Mouse (Mus musculus): ENCODE results near the gene Snx9. TPM values are rescaled to one million over a fixed set of nuclear protein-coding genes. Genes with fewer than 3 reads are reported as not detected.
A peak's percentile ranks its signal among the peaks of the same experiment; 100 is the strongest.

Gene Snx9
- polyA plus RNA-seq, 1 experiment from 2014 or later, result 22.9 TPM

DNA sequence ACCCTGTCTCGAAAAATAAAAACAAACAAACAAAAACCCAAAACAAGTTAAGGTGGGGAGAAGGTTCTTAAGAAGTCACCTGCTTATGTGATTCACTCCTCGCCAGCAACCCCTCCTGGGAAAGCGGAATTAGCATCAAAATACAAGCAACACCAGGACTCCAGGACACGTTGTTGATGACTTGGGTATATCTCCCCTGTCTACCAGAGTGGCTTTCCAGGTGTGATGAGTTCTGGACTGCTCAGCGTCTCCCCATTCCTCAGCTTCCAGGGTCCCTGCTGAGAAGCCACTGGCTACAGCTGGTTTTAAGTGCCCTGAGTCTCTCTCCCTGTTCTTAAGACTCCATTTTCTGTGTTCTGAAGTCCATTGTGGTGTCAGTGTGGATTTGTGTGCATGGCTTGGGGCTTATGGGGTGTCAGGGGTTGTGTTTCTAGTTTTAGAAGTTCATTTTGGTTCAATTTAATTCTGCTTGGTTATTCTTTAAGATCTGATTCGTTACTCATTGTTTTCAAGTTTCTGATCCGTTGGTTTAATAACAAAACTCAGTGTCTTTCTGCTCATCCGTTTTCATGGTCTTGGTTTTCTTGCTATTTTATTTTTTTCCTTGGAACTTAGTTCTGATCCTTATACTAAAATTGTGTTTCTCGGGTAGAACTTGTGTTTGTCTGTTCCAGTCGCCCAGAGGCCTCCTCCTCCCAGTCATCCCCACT, 7.7 kb downstream of the Snx9 start:
- WGBS, result 60% methylated on average over 10 of the region's 10 CpGs
- no peaks in the 10 kb centered on the region for H3K27me3 ChIP-seq (ENCODE audit: control insufficient read depth, insufficient read depth, low read length)
- H3K9me3 ChIP-seq (ENCODE audit: control insufficient read depth, low read length), result no peaks in the 10 kb centered on the region
- H3K4me2 ChIP-seq (ENCODE audit: low read depth), result peak overlapping the region; percentile 42; the same call in 1 of the 2 replicates
- no peak for DNase-seq (ENCODE audit: low spot score)
- no peak for ATAC-seq (ENCODE audit: insufficient read depth, low FRiP score, low TSS enrichment)
- H3K9ac ChIP-seq (ENCODE audit: low read length), result no peak overlapping the region; the same call in 1 of the 2 replicates
- H3K4me3 ChIP-seq (ENCODE audit: low read depth, low read length), result no peak overlapping the region
- H3K4me1 ChIP-seq (ENCODE audit: control insufficient read depth, insufficient read depth, low read length), result peaks cover 6% of the 10 kb centered on the region
- no peaks in the 10 kb centered on the region for H3K36me3 ChIP-seq (ENCODE audit: control insufficient read depth, insufficient read depth, low read length)
- H3K27ac ChIP-seq (ENCODE audit: low read depth, low read length), result no peak overlapping the region

DNA sequence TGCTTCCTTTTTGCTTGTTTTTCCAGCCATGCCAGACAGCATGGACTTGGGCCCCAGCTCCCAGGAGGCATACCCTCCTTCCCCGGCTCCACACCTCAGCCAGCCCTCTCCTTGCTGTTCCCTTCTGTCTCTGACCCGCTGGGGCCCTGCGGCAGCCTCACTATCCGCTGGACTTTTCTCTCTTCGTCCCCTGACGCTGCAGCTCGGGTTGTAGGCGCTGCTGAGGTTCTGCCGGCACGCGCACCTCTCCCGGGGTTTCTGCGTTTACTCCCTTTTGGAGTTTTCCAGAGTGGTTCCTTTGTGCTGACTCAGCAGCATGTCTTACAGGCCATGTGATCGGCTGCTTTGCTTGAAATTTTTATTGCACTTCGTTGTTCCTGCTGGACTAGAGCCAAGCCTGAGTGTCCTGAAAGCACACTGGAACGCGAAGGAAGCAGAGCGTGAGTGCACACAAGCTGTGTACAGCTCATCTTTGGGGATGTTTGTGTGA, 8.3 kb downstream of the Snx9 start:
- Histone ChIP-seq H3K27me3 (ENCODE audit: control insufficient read depth, insufficient read depth, low read length) (no peaks in the 10 kb centered on the region), H3K4me1 (ENCODE audit: control insufficient read depth, insufficient read depth, low read length) (peaks cover 6% of the 10 kb centered on the region), H3K27ac (ENCODE audit: low read depth, low read length) (peak overlapping the region; percentile 63; the same call in 1 of the 2 replicates), H3K36me3 (ENCODE audit: control insufficient read depth, insufficient read depth, low read length) (no peaks in the 10 kb centered on the region), H3K9ac (ENCODE audit: low read length) (peak overlapping the region; percentile 56), H3K9me3 (ENCODE audit: control insufficient read depth, low read length) (no peaks in the 10 kb centered on the region), H3K4me3 (ENCODE audit: low read depth, low read length) (0 out of 2 replicates have a peak overlapping the region, but pooled peaks have one; percentile 20), H3K4me2 (ENCODE audit: low read depth) (peak overlapping the region; percentile 42)
- DNase-seq (ENCODE audit: low spot score), result peak; percentile 56
- 21% methylated on average over 18 of the region's 18 CpGs for WGBS
- 0 out of 2 replicates have a peak, but pooled peaks have one; percentile 20 for ATAC-seq (ENCODE audit: insufficient read depth, low FRiP score, low TSS enrichment)

DNA sequence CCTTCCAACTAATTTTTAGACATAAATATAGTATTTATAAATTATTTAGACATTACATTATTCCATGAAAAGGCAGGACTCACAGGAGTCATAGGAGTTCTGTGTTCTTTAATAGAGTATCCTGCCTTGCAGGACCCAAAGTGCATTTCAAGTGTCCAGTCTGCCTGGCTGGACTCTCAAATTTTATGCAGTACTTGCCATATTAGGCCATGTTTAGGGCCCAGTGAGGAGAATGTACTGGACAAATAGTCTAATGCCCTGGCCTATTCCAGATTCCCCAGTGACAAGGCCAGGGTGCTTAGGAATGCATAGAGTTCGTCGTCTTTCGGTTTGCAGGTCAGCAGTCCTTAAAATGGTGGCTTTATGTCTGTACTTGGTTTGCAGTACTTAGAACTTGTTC, 8.9 kb downstream of the Snx9 start:
- no peak for ATAC-seq (ENCODE audit: insufficient read depth, low FRiP score, low TSS enrichment)
- no peak overlapping the region for H3K4me2 ChIP-seq (ENCODE audit: low read depth)
- 90% methylated on average over 3 of the region's 3 CpGs for WGBS

DNA sequence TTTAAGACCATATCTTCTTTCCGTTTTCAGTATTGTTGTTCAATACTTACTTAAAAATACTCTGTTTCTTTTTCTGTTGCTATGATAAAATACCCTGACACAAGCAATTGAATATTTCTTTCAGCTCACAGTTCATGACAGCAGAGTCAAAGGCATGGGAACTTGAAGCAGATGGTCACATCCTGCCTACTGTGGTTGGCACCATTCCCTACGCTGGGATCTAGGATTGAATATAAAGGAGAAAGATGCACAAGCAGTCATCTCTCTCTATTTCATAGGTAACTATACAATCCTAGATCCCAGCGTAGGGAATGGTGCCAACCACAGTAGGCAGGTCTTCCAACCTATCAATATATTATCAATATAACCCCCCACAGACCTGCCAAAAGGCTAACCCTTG, 9.3 kb downstream of the Snx9 start:
- Histone ChIP-seq H3K4me2 (ENCODE audit: low read depth) (no peak overlapping the region), H3K4me3 (ENCODE audit: low read depth, low read length) (no peak overlapping the region), H3K4me1 (ENCODE audit: control insufficient read depth, insufficient read depth, low read length) (peaks cover 6% of the 10 kb centered on the region), H3K9ac (ENCODE audit: low read length) (no peak overlapping the region), H3K27me3 (ENCODE audit: control insufficient read depth, insufficient read depth, low read length) (no peaks in the 10 kb centered on the region), H3K9me3 (ENCODE audit: control insufficient read depth, low read length) (no peaks in the 10 kb centered on the region), H3K27ac (ENCODE audit: low read depth, low read length) (no peak overlapping the region), H3K36me3 (ENCODE audit: control insufficient read depth, insufficient read depth, low read length) (no peaks in the 10 kb centered on the region)
- ATAC-seq (ENCODE audit: insufficient read depth, low FRiP score, low TSS enrichment) (no peak), DNase-seq (ENCODE audit: low spot score) (no peak)
- WGBS, result 95% methylated on average over 3 of the region's 3 CpGs

More for the DNA sequence above, 8.9 kb downstream of the Snx9 start:
- DNase-seq (ENCODE audit: low spot score), result no peak
- Histone ChIP-seq H3K9me3 (ENCODE audit: control insufficient read depth, low read length) (no peaks in the 10 kb centered on the region), H3K9ac (ENCODE audit: low read length) (no peak overlapping the region), H3K27ac (ENCODE audit: low read depth, low read length) (no peak overlapping the region), H3K36me3 (ENCODE audit: control insufficient read depth, insufficient read depth, low read length) (no peaks in the 10 kb centered on the region), H3K4me1 (ENCODE audit: control insufficient read depth, insufficient read depth, low read length) (peaks cover 6% of the 10 kb centered on the region), H3K27me3 (ENCODE audit: control insufficient read depth, insufficient read depth, low read length) (no peaks in the 10 kb centered on the region), H3K4me3 (ENCODE audit: low read depth, low read length) (no peak overlapping the region)

DNA sequence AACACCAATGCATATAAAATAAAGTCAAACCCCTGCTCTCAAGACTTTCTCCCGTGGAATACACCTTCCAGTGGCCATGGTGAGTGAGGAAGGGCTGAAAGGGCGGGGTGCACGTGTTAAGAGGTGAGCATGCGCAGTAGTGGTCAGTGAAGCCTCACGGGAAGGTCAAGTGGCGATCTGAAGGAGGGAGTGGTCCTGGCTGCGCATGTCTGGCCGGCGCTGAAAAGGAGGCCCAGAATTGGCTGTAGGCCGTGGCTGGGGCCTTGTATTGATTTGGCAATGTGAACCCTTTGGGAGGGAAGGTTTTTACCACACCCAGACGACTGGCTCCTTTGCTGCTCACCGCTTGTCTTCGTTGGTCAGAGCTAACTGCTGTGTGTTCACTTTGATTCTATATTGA, 12.8 kb downstream of the Snx9 start:
- no peaks in the 10 kb centered on the region for H3K9me3 ChIP-seq (ENCODE audit: control insufficient read depth, low read length)
- no peak overlapping the region for H3K4me2 ChIP-seq (ENCODE audit: low read depth)
- no peaks in the 10 kb centered on the region for H3K27me3 ChIP-seq (ENCODE audit: control insufficient read depth, insufficient read depth, low read length)
- no peak overlapping the region for H3K27ac ChIP-seq (ENCODE audit: low read depth, low read length)
- ATAC-seq (ENCODE audit: insufficient read depth, low FRiP score, low TSS enrichment), result no peak
- H3K9ac ChIP-seq (ENCODE audit: low read length), result no peak overlapping the region
- WGBS, result 95% methylated on average over 13 of the region's 13 CpGs
- H3K4me1 ChIP-seq (ENCODE audit: control insufficient read depth, insufficient read depth, low read length), result peaks cover 6% of the 10 kb centered on the region
- H3K4me3 ChIP-seq (ENCODE audit: low read depth, low read length), result no peak overlapping the region
- no peaks in the 10 kb centered on the region for H3K36me3 ChIP-seq (ENCODE audit: control insufficient read depth, insufficient read depth, low read length)
- DNase-seq (ENCODE audit: low spot score), result no peak

DNA sequence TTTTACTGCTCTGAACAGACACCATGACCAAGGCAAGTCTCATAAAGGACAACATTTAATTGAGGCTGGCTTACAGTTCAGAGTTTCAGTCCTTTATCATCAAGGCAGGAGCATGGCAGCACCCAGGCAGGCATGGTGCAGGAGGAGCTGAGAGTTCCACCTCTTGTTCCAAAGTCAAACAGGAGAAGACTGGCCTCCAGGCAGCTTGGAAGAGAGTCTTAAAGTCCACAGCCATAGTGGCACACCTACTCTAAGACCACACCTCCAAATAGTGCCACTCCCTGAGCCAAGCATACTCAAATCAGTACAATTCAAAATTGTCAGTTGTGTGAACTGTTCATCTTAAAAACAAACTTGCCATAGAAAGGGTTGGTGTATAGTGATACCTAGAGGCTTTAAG, 14.4 kb downstream of the Snx9 start:
- Histone ChIP-seq H3K27ac (ENCODE audit: low read depth, low read length) (no peak overlapping the region), H3K9me3 (ENCODE audit: control insufficient read depth, low read length) (no peaks in the 10 kb centered on the region), H3K4me3 (ENCODE audit: low read depth, low read length) (no peak overlapping the region), H3K4me1 (ENCODE audit: control insufficient read depth, insufficient read depth, low read length) (no peaks in the 10 kb centered on the region), H3K27me3 (ENCODE audit: control insufficient read depth, insufficient read depth, low read length) (no peaks in the 10 kb centered on the region), H3K4me2 (ENCODE audit: low read depth) (no peak overlapping the region), H3K9ac (ENCODE audit: low read length) (no peak overlapping the region), H3K36me3 (ENCODE audit: control insufficient read depth, insufficient read depth, low read length) (no peaks in the 10 kb centered on the region)
- DNase-seq (ENCODE audit: low spot score), result no peak
- no peak for ATAC-seq (ENCODE audit: insufficient read depth, low FRiP score, low TSS enrichment)

DNA sequence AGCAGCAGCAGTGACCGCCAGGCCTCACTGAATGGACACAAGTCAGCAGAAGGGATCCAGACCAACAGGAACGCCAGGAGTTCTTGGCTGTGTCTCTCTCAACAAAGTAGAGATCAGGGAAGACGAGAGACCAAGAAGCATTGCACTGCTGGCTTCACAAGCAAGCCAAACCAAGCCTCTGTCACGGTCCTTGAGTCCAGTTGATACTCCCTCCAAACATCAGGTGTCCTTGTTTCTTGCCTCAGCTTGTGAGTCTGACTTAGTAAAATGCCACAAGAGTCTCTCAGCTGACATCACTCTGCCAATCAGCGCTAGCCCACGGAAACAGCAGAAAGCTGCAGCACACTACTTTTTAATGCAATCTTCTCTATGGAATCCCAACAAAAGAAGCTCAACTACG, 15.3 kb downstream of the Snx9 start:
- Histone ChIP-seq H3K27ac (ENCODE audit: low read depth, low read length) (no peak overlapping the region), H3K27me3 (ENCODE audit: control insufficient read depth, insufficient read depth, low read length) (no peaks in the 10 kb centered on the region), H3K9me3 (ENCODE audit: control insufficient read depth, low read length) (no peaks in the 10 kb centered on the region), H3K4me1 (ENCODE audit: control insufficient read depth, insufficient read depth, low read length) (no peaks in the 10 kb centered on the region), H3K36me3 (ENCODE audit: control insufficient read depth, insufficient read depth, low read length) (no peaks in the 10 kb centered on the region), H3K4me3 (ENCODE audit: low read depth, low read length) (no peak overlapping the region), H3K4me2 (ENCODE audit: low read depth) (no peak overlapping the region), H3K9ac (ENCODE audit: low read length) (no peak overlapping the region)
- 94% methylated on average over 7 of the region's 7 CpGs for WGBS
- DNase-seq (ENCODE audit: low spot score) (no peak), ATAC-seq (ENCODE audit: insufficient read depth, low FRiP score, low TSS enrichment) (no peak)

DNA sequence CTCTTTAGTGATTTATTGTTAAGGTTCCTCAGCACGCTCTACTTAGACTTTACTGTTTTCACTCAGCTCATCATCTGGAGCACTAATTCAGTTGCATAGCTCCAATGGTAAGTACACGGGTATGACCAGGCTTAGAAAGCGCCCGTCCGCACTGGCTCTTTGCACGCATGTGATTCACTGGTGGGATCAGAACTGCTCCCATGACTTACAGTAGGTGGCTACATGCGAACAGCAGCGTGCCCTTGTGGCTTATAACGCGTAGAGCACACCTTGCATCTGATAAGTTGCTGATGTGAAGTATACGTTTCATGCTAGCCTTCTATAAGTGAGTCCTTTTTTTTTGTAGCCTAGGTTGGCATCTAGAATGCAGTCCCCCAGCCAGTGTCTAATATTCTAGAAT, 16.1 kb downstream of the Snx9 start:
- H3K4me3 ChIP-seq (ENCODE audit: low read depth, low read length), result no peak overlapping the region
- no peaks in the 10 kb centered on the region for H3K4me1 ChIP-seq (ENCODE audit: control insufficient read depth, insufficient read depth, low read length)
- 93% methylated on average over 11 of the region's 11 CpGs for WGBS
- DNase-seq (ENCODE audit: low spot score) (no peak), ATAC-seq (ENCODE audit: insufficient read depth, low FRiP score, low TSS enrichment) (no peak)
- no peaks in the 10 kb centered on the region for H3K36me3 ChIP-seq (ENCODE audit: control insufficient read depth, insufficient read depth, low read length)
- H3K9me3 ChIP-seq (ENCODE audit: control insufficient read depth, low read length), result no peaks in the 10 kb centered on the region
- H3K9ac ChIP-seq (ENCODE audit: low read length), result no peak overlapping the region
- H3K27me3 ChIP-seq (ENCODE audit: control insufficient read depth, insufficient read depth, low read length), result no peaks in the 10 kb centered on the region
- H3K27ac ChIP-seq (ENCODE audit: low read depth, low read length), result no peak overlapping the region
- H3K4me2 ChIP-seq (ENCODE audit: low read depth), result no peak overlapping the region

DNA sequence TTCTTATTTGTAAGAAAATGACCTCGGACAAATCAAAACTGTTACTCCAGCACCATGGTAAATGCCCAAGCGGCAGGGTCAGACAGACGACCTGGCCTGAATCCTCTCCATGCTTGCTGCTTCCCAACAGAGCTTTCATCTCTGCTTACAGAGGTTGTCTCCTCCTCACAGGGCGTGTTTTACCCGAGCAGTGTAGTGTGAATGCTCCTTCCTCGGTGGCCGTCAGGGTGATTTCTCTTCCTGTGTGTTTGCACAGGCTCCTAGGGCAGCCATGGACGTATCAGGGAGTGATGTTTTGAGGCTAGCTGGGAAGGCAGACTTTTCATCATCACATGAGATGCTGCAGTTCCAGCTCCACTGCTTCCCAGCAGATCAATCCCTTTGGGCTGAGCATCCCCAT, 17.1 kb downstream of the Snx9 start:
- Histone ChIP-seq H3K27ac (ENCODE audit: low read depth, low read length) (no peak overlapping the region), H3K36me3 (ENCODE audit: control insufficient read depth, insufficient read depth, low read length) (no peaks in the 10 kb centered on the region), H3K4me3 (ENCODE audit: low read depth, low read length) (no peak overlapping the region), H3K4me1 (ENCODE audit: control insufficient read depth, insufficient read depth, low read length) (peaks cover 4% of the 10 kb centered on the region; the same call in 1 of the 2 replicates), H3K27me3 (ENCODE audit: control insufficient read depth, insufficient read depth, low read length) (no peaks in the 10 kb centered on the region), H3K9ac (ENCODE audit: low read length) (no peak overlapping the region), H3K9me3 (ENCODE audit: control insufficient read depth, low read length) (no peaks in the 10 kb centered on the region), H3K4me2 (ENCODE audit: low read depth) (no peak overlapping the region)
- DNase-seq (ENCODE audit: low spot score) (no peak), ATAC-seq (ENCODE audit: insufficient read depth, low FRiP score, low TSS enrichment) (no peak)
- 57% methylated on average over 8 of the region's 8 CpGs for WGBS
